Mouse (Mus musculus): ENCODE measurements around the gene Olfm2. TPM values are rescaled to one million over a fixed set of nuclear protein-coding genes. Genes with fewer than 3 reads are reported as not detected.

The Olfm2 gene
- polyA plus RNA-seq, 1 experiment: 3.6 TPM

GRCm38 (mm10) chr9:20631332-20631731, 114.8 kb downstream of the Olfm2 start:
- H3K4me1 ChIP-seq (ENCODE audit: control insufficient read depth, insufficient read depth, low read length): no peaks in the 10 kb centered on the region
- H3K4me3 ChIP-seq (ENCODE audit: insufficient read depth, low read length): no peak overlapping the region
- H3K27ac ChIP-seq (ENCODE audit: insufficient read depth, low read length): no peak overlapping the region
- TF ChIP-seq POLR2A (IDR thresholded peaks at IDR 0.05; ENCODE audit: low read depth, low read length) (no peak), CTCF (IDR thresholded peaks at IDR 0.05; ENCODE audit: borderline replicate concordance, insufficient read depth, low read length) (no peak)

Other genes starting within 250 kb of the Olfm2 start
- gene Zfp266, start 224.9 kb downstream of the Olfm2 start, polyA plus RNA-seq (2011; ENCODE audit: insufficient read length, low read depth, missing spikeins): 74.5 and 108 TPM in 2 replicates
- gene Zfp846, start 165.1 kb downstream of the Olfm2 start, polyA plus RNA-seq (2011; ENCODE audit: insufficient read length, low read depth, missing spikeins): 9.1 TPM in 2 replicates
- gene Ubl5, start 103.5 kb downstream of the Olfm2 start, polyA plus RNA-seq (2011; ENCODE audit: insufficient read length, low read depth, missing spikeins): 243 and 252 TPM in 2 replicates
- 18.3 and 18.9 TPM in 2 replicates for gene Fbxl12, start 101.6 kb downstream of the Olfm2 start, polyA plus RNA-seq (2011; ENCODE audit: insufficient read length, low read depth, missing spikeins)
- 18.6 and 20.3 TPM in 2 replicates for gene Pin1, start 94.3 kb downstream of the Olfm2 start, polyA plus RNA-seq (2011; ENCODE audit: insufficient read length, low read depth, missing spikeins)
- gene Col5a3, start 68.7 kb upstream of the Olfm2 start, polyA plus RNA-seq (2011; ENCODE audit: insufficient read length, low read depth, missing spikeins): 68.7 and 71.7 TPM in 2 replicates
- gene Rdh8, start 72.2 kb upstream of the Olfm2 start, polyA plus RNA-seq (2011; ENCODE audit: insufficient read length, low read depth, missing spikeins): not detected in 2 replicates
- gene A230050P20Rik, start 122.3 kb upstream of the Olfm2 start, polyA plus RNA-seq (2011; ENCODE audit: insufficient read length, low read depth, missing spikeins): 14.7 and 25.3 TPM in 2 replicates
- 2.9 and 4.9 TPM in 2 replicates for gene Angptl6, start 133.4 kb upstream of the Olfm2 start, polyA plus RNA-seq (2011; ENCODE audit: insufficient read length, low read depth, missing spikeins)
- gene Ppan, start 141.8 kb upstream of the Olfm2 start, polyA plus RNA-seq (2011; ENCODE audit: insufficient read length, low read depth, missing spikeins): 31.1 and 34.5 TPM in 2 replicates
- 106 and 107 TPM in 2 replicates for gene Eif3g, start 152.3 kb upstream of the Olfm2 start, polyA plus RNA-seq (2011; ENCODE audit: insufficient read length, low read depth, missing spikeins)
- 47.2 and 59.0 TPM in 2 replicates for gene Dnmt1, start 213.5 kb upstream of the Olfm2 start, polyA plus RNA-seq (2011; ENCODE audit: insufficient read length, low read depth, missing spikeins)
- gene S1pr2, start 230.4 kb upstream of the Olfm2 start, polyA plus RNA-seq (2011; ENCODE audit: insufficient read length, low read depth, missing spikeins): 34.0 and 36.2 TPM in 2 replicates

All from embryonic fibroblast, embryonic 13.5 days (primary cell).